Mouse (Mus musculus) thymus, postnatal 25 days (tissue): Measurements from ENCODE around the gene 0610009B22Rik.

ENCODE experiments used
- DNase-seq: peaks from one replicate; pipeline ENCODE4 v3.0.0; 2022

0610009B22Rik gene

DNA sequence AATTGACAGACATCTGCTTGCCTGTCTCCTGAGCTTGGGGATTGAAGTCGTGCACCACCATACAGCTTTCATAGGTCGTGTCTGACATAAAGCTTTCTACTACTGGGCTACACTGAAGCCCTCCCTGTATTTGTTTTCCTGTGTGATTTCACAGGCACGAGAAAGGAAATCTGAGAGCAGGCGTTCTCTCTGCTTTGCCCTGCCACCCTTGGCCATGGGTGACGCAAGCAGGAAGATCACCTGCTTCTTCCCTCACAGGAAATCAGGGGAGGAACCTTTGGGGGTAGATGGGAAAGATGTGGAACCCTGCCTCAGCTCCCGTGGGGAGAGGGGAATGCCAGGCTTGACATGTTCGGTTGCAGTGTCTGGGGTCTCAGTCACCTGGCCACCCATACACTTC is 30.4 kb downstream of the 0610009B22Rik start:
- no peak for DNase-seq

DNA sequence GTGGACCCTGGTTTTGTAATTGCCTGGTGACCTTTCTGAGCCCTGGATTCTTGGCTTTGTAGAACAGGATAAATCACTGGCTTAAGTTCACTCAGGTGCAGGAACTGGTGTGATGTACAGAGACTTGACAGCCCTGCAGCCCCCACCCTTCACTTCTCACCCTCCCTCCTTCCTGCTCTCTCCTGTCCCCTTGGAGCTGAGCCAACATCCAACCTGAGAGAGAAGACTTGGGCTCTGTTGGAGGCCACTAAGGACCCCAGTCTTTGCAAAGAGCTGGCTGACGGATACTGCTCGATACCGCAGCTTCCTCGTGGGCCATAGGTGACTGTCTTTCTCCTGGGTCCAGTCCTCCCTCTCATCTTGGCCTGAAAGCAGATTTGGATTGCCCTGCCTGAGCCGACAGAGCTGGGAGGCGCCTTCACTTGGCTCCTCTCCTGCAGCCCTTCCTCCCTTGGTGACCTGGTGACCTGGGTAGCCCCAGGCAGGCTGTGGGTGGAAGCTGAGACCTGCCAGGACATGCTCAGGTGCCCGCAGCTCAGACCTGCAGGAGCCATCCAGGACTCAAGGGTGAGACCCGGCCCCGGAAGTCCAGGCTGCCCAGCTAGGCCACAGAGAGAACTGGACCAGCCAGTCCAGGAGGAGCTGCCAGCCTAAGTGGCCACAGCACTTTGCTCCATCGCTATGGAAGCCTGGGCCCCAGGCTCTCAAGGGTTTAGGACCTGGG is 31.7 kb downstream of the 0610009B22Rik start:
- no peak for DNase-seq

- no peak for DNase-seq
Observed at GRCm38 (mm10) chr11:51654891-51655290, 33.8 kb downstream of the 0610009B22Rik start.

- no peak for DNase-seq
Observed at GRCm38 (mm10) chr11:51653736-51654135, 34.9 kb downstream of the 0610009B22Rik start.

- no peak for DNase-seq
Observed at GRCm38 (mm10) chr11:51652889-51653418, 35.7 kb downstream of the 0610009B22Rik start.

- peak; percentile 79 for DNase-seq
Observed at GRCm38 (mm10) chr11:51650691-51651515, 37.8 kb downstream of the 0610009B22Rik start, which contains the start of the genes N4bp3 and D930048N14Rik. TSS of gene N4bp3 (minus strand) at chr11:51650842. TSS of gene D930048N14Rik (plus strand) at chr11:51650954.

- DNase-seq, result peak; percentile 59
Observed at GRCm38 (mm10) chr11:51650261-51650660, 38.4 kb downstream of the 0610009B22Rik start.

DNA sequence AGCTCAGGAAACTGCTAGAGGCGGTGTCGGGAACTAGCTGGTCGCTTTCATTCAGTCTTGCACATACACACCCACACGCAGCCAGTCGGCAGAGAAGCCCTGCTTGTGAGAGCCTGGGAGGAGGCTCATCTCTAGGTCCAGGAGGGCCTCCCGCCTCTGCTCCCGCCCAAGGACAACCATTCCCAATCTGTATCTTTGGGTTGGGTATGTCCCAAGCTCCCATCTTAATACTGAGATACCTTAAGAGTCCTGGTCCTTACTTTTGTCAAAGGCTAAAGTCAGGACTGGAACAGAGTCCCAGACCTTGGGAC is 38.8 kb downstream of the 0610009B22Rik start:
- peak; percentile 42 for DNase-seq

- DNase-seq, result peak; percentile 21
Observed at GRCm38 (mm10) chr11:51649111-51649888, 39.4 kb downstream of the 0610009B22Rik start.

- no peak for DNase-seq
Observed at GRCm38 (mm10) chr11:51648566-51648965, 40.1 kb downstream of the 0610009B22Rik start.

- DNase-seq, result peak; percentile 48
Observed at GRCm38 (mm10) chr11:51646751-51647667, 41.7 kb downstream of the 0610009B22Rik start.

DNA sequence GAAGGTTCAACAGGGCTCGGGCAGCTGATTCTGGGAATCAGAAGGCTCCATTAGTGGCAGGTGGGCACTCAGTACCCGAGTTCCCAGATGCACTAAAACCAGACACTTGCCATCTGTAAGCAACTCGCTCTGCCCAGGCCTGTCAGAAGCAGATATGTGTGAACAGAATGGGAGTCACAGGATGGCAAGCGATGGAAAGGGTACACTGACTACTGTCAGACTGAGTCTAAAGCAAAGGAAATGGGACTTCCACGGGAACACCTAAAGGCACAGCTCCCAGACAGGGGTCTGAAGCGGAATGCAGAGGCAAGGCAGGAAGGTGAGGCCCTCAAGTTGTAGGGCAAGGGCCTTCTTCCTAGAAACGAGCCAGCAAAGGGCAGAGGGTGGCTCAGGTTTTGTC is 42.4 kb downstream of the 0610009B22Rik start:
- no peak for DNase-seq

- no peak for DNase-seq
Observed at GRCm38 (mm10) chr11:51645293-51645692, 43.4 kb downstream of the 0610009B22Rik start.

DNA sequence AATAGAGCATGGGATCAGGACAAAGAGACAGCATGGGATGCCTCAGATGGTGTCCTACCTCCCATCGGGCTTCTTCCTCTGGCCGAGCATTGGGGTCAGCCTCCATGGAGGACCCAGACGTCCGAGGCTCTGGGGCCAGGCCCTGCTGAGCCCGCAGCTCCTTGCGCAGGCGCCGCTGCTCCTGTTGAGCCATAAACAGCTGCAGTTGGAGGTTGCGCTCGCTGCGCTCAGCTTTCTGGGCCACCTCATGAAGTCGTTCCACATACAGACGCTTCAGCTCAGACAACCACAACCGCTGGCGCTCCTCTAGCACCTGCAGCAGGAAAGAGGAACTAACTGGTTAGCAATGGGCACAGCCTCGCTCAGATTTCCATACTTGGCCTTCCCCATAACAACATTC is 44.5 kb downstream of the 0610009B22Rik start:
- DNase-seq, result peak; percentile 85

- peak; percentile 81 for DNase-seq
Observed at GRCm38 (mm10) chr11:51643761-51644160, 44.9 kb downstream of the 0610009B22Rik start.

GRCm38 (mm10) chr11:51643202-51643601 is 45.5 kb downstream of the 0610009B22Rik start:
- DNase-seq, result no peak

GRCm38 (mm10) chr11:51640748-51641147 is 47.9 kb downstream of the 0610009B22Rik start:
- DNase-seq, result no peak

DNA sequence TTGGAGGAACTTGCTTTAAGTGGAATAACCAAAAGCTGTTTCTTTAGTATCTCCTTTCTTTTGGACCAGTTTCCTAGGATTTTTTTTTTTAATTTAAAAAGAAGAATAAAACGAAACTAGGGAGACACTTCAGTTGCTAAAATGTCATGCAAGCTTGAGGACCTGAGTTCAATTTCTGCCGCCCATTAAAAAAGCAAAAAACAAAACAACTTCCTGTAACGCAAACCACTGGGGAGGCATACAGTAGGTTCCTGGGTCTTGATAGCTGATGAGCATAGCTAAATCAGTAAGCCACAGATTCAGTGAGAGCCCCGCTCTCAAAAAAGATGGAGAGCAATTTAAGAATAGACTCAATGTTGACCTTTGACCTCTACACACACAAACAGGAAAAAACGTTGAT is 50.2 kb downstream of the 0610009B22Rik start:
- no peak for DNase-seq

DNA sequence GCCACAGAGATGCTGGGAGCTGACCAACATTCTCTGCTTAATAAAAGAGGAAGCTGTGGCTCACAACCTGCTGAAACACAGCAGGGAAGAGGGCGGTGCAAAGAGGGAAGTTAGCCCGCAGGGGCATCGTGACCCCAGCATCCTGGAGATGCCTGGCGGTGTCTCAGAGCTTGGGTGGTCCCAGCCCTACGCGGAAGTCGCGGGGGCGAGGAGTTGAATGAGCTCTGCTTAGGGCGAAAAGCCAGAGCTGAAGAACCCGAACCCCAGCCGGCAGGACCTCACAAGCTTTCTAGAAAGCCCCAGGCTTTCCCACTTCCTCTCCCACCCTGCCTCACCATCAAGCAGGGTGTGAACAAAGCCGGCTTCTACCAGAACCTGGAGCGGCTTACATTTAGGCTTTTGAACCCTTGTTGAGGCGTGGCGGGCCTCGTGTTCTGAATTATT is 50.7 kb downstream of the 0610009B22Rik start:
- peak; percentile 83 for DNase-seq

- DNase-seq, result peak; percentile 84
Observed at GRCm38 (mm10) chr11:51636323-51636684, 52.4 kb downstream of the 0610009B22Rik start.

DNA sequence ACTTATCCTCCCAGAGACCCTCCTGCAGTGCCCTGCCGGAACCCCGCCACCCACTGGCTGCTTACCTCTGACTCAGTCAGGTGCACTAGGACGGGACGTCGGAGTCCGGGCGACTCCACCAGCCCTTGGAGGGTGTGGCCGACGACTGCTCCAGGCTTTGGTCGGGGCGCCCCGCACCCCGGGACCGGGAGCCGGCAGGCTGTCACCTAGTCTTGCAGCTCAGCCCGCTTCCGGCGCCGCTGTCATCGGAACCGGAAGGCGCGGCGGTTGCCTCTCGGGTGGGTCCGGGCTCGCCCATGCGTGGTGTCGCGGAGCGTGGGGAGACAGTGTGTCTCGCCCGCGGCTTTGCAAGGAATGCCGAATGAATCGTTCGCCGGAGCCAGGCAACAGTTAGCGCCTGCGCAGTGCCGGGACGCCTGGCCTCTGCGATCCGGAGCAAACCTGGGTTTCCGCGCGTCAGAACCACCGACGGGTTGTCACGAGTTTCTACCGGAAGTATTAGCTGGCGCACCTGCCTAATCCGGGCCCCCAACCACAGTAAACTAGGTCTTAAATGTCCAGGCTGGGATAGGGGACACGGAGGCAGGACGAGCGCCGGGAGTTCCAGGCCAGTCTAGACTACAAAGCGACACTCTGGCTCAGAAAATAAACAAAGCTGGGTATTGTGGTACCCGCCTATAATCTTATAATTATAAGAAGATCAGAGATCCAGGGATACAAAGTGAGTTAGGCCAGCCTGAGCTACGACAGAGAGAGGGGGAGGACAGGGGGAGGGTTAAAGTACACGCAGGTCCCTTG is 53.0 kb downstream of the 0610009B22Rik start, which contains the start of gene Rmnd5b:
Rmnd5b (minus strand) TSS at position 372 of the 798 bp plus-strand sequence.
- peak; percentile 87 for DNase-seq
